Mouse (Mus musculus): ENCODE measurements around the gene C1galt1. TPM values are rescaled to one million over a fixed set of nuclear protein-coding genes. Genes with fewer than 3 reads are reported as not detected.

The C1galt1 gene
- total and polyA plus RNA-seq, 3 experiments = 7.0 to 22.2 (median 12.2) TPM

DNA sequence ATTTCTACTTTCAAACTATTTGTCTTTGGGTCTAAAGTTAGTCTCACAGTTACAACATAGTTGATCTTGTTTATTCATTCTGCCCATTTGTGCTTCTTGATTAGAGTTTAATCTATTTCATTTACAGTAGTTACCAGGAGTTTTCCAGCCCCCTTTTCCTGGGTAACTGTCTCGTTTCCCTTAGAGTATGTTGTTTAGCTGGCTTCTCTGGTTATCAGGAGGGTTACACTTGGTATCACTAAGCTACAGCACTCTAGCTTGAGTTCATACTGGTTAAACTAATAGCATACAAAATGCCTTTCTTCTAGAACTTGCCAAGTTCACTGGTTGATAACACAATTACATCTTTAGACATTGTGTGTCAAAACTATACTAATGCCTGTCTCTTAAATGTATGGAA lies 8.3 kb downstream of the C1galt1 start:
- H3K4me1 ChIP-seq (ENCODE audit: control insufficient read depth in 1 of 2, insufficient read depth in 2 of 2) = peaks cover 0 to 47% of the 10 kb centered on the region in 2 experiments; a peak in 2 of 4 replicates
- no peak overlapping the region for H3K4me3 ChIP-seq (replicated peaks in 1 of 3; ENCODE audit: low read depth in 2 of 3, low read length in 2 of 3, poor library complexity in 1 of 3)
- H3K4me2 ChIP-seq (ENCODE audit: insufficient read depth, low read depth, poor library complexity, severe bottlenecking) = no peak overlapping the region
- in situ Hi-C loops (cut with MboI; ENCODE audit: low pct_ligation_motif_present, low pct_unique_long_range_greater_than_20kb, low sequenced_read_pairs) = no loop called here
- H3K9me3 ChIP-seq (replicated peaks; ENCODE audit: low read length) = no peaks in the 10 kb centered on the region
- H3K27me3 ChIP-seq (replicated peaks) = no peaks in the 10 kb centered on the region
- dilution Hi-C loops (cut with MboI; ENCODE audit: extremely low pct_ligation_motif_present, extremely low pct_unique_long_range_greater_than_20kb, low sequenced_read_pairs) = no loop called here
- no peak overlapping the region for H3K9ac ChIP-seq (ENCODE audit: insufficient read depth, low read depth)
- TF ChIP-seq RAD21 (IDR thresholded peaks at IDR 0.05; ENCODE audit: low read depth, low read length) = no peak
- no peak for TF ChIP-seq BHLHE40 (IDR thresholded peaks at IDR 0.05; ENCODE audit: low read depth, low read length)
- TF ChIP-seq POLR2AphosphoS2 (IDR thresholded peaks at IDR 0.05; ENCODE audit: low read depth, low read length) = no peak
- no peak for TF ChIP-seq MEF2A (IDR thresholded peaks at IDR 0.05; ENCODE audit: borderline replicate concordance, low read depth, low read length)
- TF ChIP-seq MYC (IDR thresholded peaks at IDR 0.05; ENCODE audit: low read depth, low read length) = no peak
- no peak for TF ChIP-seq ZNF384 (IDR thresholded peaks at IDR 0.05; ENCODE audit: low read depth, low read length)
- TF ChIP-seq UBTF (IDR thresholded peaks at IDR 0.05; ENCODE audit: low read depth, low read length) = no peak
- TF ChIP-seq POLR2A (IDR thresholded peaks at IDR 0.05; ENCODE audit: low read depth, low read length) = no peak
- TF ChIP-seq HCFC1 (IDR thresholded peaks at IDR 0.05; ENCODE audit: low read depth, low read length) = no peak
- TF ChIP-seq CHD1 (IDR thresholded peaks at IDR 0.05; ENCODE audit: low read depth, low read length) = no peak
- TF ChIP-seq ZKSCAN1 (IDR thresholded peaks at IDR 0.05; ENCODE audit: borderline replicate concordance, low read depth, low read length) = no peak
- peaks cover 0 to 7% of the 10 kb centered on the region in 2 experiments for H3K36me3 ChIP-seq (replicated peaks in 1 of 2; ENCODE audit: control insufficient read depth in 1 of 2, insufficient read depth in 1 of 2, low read length in 1 of 2)
- H3K27ac ChIP-seq (ENCODE audit: insufficient read depth, low read depth) = no peak overlapping the region
- peaks cover 4% of the 10 kb centered on the region; the same call in 1 of the 2 replicates for H3K79me2 ChIP-seq (replicated peaks; ENCODE audit: control insufficient read depth, extremely low read depth, insufficient read depth, poor library complexity, severe bottlenecking)
- no peak for DNase-seq (ENCODE audit: extremely low read depth)

DNA sequence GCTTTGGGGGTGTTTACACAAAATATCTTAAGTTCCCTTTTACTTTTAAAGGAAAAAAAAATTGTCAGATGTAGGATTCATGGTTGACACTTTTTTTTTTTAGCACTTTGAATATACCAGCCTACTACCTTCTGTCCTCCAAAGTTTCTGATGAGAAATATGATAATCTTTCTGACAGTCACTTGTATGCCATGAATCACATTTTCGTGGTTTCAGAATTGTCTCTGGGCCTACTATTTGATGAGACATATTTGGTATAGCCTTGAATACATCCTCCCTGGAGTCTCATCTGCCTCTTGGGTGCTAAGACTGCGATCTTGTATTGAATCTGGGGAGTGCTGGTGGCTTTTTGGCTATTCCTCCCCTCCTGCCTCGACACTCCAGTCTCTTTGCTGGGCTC lies 8.8 kb downstream of the C1galt1 start:
- TF ChIP-seq RCOR1 (conservative IDR thresholded peaks at IDR 0.05; ENCODE audit: low read depth, low read length) (no peak), ELF1 (IDR thresholded peaks at IDR 0.05; ENCODE audit: low read depth, low read length) (no peak), NELFE (IDR thresholded peaks at IDR 0.05; ENCODE audit: low read depth, low read length) (no peak), JUND (conservative IDR thresholded peaks at IDR 0.05; ENCODE audit: low read depth, low read length) (no peak), TBP (conservative IDR thresholded peaks at IDR 0.05; ENCODE audit: low read depth, low read length) (no peak), MAZ (IDR thresholded peaks at IDR 0.05; ENCODE audit: low read depth, low read length) (no peak), NRF1 (IDR thresholded peaks at IDR 0.05; ENCODE audit: low read depth, low read length) (no peak), USF1 (IDR thresholded peaks at IDR 0.05; ENCODE audit: low read depth, low read length) (no peak), ZC3H11A (IDR thresholded peaks at IDR 0.05; ENCODE audit: low read depth, low read length) (no peak), IRF4 (IDR thresholded peaks at IDR 0.05; ENCODE audit: low read depth, low read length) (no peak)
- Histone ChIP-seq H3K36me3 (replicated peaks in 1 of 2; ENCODE audit: control insufficient read depth in 1 of 2, insufficient read depth in 1 of 2, low read length in 1 of 2) (peaks cover 0 to 7% of the 10 kb centered on the region in 2 experiments), H3K4me1 (ENCODE audit: control insufficient read depth in 1 of 2, insufficient read depth in 2 of 2) (peaks cover 0 to 41% of the 10 kb centered on the region in 2 experiments; a peak in 2 of 4 replicates), H3K4me2 (ENCODE audit: insufficient read depth, low read depth, poor library complexity, severe bottlenecking) (no peak overlapping the region), H3K27me3 (replicated peaks) (no peaks in the 10 kb centered on the region), H3K79me2 (replicated peaks; ENCODE audit: control insufficient read depth, extremely low read depth, insufficient read depth, poor library complexity, severe bottlenecking) (peaks cover 4% of the 10 kb centered on the region; the same call in 1 of the 2 replicates), H3K27ac (ENCODE audit: insufficient read depth, low read depth) (no peak overlapping the region), H3K4me3 (replicated peaks in 1 of 3; ENCODE audit: low read depth in 2 of 3, low read length in 2 of 3, poor library complexity in 1 of 3) (no peak overlapping the region), H3K9ac (ENCODE audit: insufficient read depth, low read depth) (no peak overlapping the region), H3K9me3 (replicated peaks; ENCODE audit: low read length) (no peaks in the 10 kb centered on the region)
- in situ Hi-C loops (cut with MboI; ENCODE audit: low pct_ligation_motif_present, low pct_unique_long_range_greater_than_20kb, low sequenced_read_pairs) = no loop called here
- DNase-seq (ENCODE audit: extremely low read depth) = no peak
- dilution Hi-C loops (cut with MboI; ENCODE audit: extremely low pct_ligation_motif_present, extremely low pct_unique_long_range_greater_than_20kb, low sequenced_read_pairs) = no loop called here
